Mouse (Mus musculus) embryonic stem cell, embryonic (primary cell): ENCODE data around the gene Agbl3.

ENCODE experiments used
- CTCF ChIA-PET, 4 experiments: fragments of 300-600 bp in 2 of 4; fragments of 350-600 bp in 2 of 4; sonication (Branson Sonifier 250); formaldehyde crosslinking; loops; one replicate each; lab custom pipeline; 2022; ENCODE audit warnings: inconsistent platforms in 2 of 4; lab: Charles Lee
- POLR2A ChIA-PET, 4 experiments: fragments of 300-600 bp in 2 of 4; fragments of 350-600 bp in 2 of 4; sonication (Branson Sonifier 250); formaldehyde crosslinking; loops; one replicate each; lab custom pipeline; 2022; ENCODE audit warnings: antibody characterized with exemption in 4 of 4, inconsistent platforms in 1 of 4; lab: Charles Lee

Gene Agbl3

DNA sequence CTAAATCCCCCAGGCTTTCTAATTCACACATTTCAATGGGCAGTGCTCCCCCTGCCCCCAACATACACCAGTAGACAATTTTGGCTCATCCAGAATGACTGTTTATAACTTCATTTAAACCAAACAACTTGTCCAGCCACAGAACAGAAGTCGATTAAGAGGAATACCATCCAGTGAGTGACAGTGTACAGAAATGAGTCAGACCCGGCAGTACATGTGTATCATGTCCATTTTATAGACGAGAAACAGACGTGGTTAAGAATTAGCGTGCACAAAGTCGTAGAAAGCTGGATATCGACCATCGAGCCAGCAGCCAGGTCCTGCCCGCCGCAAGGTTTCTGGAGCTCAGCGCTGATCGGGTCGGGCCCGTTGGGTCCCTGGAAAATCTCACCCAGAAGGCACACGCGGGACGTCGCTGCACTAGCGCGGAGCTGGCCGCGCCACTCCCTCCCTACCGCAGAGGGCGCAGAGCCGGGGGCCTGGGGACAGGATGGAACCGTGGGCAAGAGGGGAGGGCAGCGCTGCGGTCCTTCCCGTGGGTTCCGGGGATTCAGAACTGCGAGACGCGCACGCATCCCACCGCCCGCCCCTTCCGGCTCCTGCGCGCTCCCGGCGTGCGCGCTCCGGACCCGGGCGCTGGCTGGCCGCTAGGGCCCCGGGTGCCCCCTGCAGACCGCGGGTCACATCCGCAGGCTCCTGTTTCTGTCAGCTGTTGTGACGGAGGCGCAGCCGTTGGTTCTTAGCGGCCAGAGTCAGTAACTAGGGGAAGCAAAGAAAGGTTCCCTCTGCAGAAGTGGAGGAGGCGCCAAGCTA lies 97.5 kb downstream of the Agbl3 start, which contains the start of gene Cyren:
Gene Cyren, minus strand, starts transcription at position 552 of the 813 bp plus-strand sequence.
- ChIA-PET CTCF (interaction anchor here (0.7 to 3.9 kb wide), 17 partner anchors 9 to 531 kb away, joined by 3 to 17 read pairs (median 4); partner anchors contain the start of genes Agbl3 (in 1 of the 4) and Bpgm (in 1 of the 4)), POLR2A (interaction anchor here in 3 of 4 experiments (0.5 to 4.3 kb wide), 31 partner anchors 9 to 559 kb away, joined by 3 to 29 read pairs (median 4); partner anchors contain the start of genes Agbl3 (in 3 of the 3), Bpgm (in 1 of the 3), Stra8 (in 1 of the 3) and Tmem140 (in 1 of the 3))

DNA sequence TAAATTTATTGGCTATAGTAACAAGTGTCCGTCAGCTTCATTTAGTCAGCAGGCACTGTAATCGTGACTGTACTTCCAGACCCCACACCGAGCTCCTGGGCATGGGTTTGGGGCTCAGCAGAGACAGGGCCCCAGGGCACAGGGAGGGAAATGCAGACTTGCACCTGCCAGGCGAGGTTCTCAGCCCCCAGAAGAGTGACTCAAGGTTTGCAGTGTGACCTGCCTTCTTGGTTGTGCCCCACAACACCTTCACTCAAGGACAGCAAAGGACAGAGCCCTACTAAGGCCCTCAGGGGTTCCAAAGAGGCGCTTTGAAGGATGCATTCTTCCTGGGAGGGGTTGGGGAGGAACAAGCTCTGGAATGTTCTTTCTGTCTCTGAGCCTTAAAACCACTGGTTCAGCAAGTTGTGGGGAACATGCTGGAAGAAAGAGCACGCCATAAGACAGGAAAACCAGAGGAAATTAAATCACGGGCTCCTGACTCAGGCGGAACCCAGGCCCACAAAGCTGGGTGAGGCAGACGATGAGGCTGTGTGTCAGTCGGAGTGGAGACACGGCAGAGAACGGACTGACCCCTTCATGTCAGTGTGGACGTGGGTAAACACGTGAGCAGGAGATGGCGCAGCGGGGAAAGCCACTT lies 99.0 kb downstream of the Agbl3 start:
- CTCF ChIA-PET, result interaction anchor here (0.5 to 3.9 kb wide), 16 partner anchors 9 to 769 kb away, joined by 3 to 17 read pairs (median 4); partner anchors contain the start of genes Stra8 (in 1 of the 4) and Wdr91 (in 1 of the 4)
- POLR2A ChIA-PET, result interaction anchor here in 3 of 4 experiments (0.8 to 4.3 kb wide), 17 partner anchors 7 to 48 kb away, joined by 3 to 29 read pairs (median 4); partner anchors contain the start of genes Wdr91 (in 2 of the 3), Stra8 (in 1 of the 3) and Tmem140 (in 1 of the 3)

DNA sequence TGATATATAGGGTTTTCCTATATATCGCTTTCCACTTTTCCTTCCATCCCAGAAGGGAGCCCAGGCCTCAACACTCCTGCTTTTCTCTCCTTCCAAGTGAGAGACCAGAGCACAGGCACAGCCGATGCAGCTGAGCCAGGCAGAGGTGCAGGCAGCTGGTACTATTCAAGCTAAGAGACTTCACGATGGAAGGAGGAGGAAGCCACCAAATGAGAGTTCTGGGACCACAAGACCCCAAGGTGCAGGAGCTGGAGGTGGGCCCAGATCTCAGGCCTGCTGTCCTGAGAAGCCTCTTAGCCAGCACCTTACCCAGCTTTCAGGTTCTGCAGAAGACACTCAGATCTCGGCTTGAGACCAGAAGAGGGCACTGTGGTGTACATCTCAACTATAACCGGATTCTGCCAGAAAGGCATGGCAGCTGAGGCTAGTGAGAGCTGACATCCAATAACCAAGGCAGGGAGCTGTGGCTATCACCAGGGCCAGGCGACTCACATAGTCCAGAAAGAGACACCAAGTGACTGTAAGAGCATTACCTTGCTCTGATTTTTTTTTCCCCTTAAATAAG lies 99.8 kb downstream of the Agbl3 start:
- POLR2A ChIA-PET, result interaction anchor here in 2 of 4 experiments (0.9 to 4.3 kb wide), 7 partner anchors 9 to 34 kb away, joined by 3 to 29 read pairs (median 3); partner anchors contain the start of gene Wdr91 (in 1 of the 2)
- CTCF ChIA-PET, result interaction anchor here (0.6 to 3.9 kb wide), 13 partner anchors 9 to 586 kb away, joined by 3 to 17 read pairs (median 4); partner anchors contain the start of genes Stra8 (in 1 of the 4) and Wdr91 (in 1 of the 4)

DNA sequence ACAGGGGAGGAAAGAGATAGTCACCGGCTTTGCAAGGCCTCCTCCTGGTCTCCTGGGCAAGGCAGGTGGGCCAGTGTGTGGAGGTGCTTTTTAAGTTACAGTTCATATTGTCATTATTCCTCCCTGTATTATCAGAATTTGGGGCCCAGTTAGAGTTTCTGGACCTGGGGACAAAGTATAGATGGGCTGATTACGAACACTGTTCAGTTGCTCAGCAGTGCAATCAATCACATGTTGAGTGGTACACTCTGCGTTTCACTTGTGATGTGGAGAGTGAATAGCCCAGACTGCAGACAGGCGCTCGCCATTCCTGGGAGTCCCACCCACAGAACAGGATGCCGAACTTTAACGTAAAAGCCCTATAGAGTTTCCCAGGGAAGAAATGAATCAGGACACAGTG lies 104.5 kb downstream of the Agbl3 start:
- CTCF ChIA-PET, result no interaction called here
- POLR2A ChIA-PET, result interaction anchor here in 1 of 4 experiments (1.5 kb wide), 1 partner anchor 26 kb away, joined by 4 read pairs; the partner anchor contains the start of gene Wdr91

DNA sequence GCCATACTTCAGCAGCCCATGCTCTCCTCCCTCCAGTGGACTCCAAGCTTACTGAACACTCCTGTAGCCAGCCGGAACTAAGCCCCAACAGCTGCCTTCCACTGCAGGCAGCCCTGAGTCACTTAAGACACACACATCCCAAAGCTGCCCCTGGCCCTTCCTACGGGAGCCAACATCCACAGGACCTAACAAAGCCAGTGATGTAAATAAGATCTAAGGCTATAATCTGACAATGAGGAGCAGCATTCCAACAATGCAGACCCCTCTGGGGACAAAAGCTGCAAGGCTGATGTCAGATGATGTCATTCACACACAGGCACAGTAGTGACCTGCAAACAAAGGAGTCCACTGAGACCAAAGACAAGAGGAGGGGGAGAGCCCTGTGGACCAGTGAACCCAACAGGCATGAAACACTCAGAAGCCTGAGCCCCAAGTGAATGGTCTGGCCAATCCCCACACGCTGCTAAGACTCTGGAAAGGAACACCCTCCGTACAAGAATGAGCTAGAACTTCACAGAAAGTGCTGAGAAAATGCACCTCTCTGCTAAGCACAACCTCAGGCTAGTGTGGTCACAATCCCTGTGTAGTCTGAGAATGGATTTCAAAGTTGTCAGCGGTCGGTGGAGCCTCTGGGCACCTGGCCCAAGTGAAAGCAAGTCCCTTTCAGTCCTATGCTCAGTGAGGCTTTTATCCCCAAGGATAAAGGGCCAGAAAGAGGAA lies 107.1 kb downstream of the Agbl3 start:
- ChIA-PET CTCF (interaction anchor here in 3 of 4 experiments (0.5 to 1.2 kb wide), 4 partner anchors 9 to 541 kb away, joined by 3 to 7 read pairs (median 3); partner anchors contain the start of gene Cyren (in 1 of the 3)), POLR2A (interaction anchor here in 3 of 4 experiments (1.0 to 2.1 kb wide), 14 partner anchors 9 to 106 kb away, joined by 3 to 6 read pairs (median 4); partner anchors contain the start of genes Cyren (in 3 of the 3), Tmem140 (in 1 of the 3) and Wdr91 (in 1 of the 3))

DNA sequence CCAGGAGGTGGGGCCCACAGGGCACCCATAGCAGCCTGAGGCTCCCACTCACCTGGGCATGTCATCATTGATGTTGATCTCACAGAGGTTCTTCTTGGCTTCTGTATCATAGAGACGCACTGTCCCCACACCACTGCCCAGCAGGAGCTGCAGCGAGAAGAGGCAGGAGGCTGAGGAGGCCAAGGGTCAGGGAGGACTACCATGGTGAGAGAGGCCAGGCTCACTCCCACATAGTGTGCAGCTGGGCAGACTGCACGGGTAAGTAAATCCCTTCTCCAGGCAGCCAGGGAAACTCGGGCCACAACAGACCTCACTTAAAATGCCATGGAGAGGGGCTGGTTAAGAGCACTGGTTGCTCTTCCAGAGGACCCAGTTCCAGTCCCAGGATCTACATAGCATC lies 109.0 kb downstream of the Agbl3 start:
- POLR2A ChIA-PET, result interaction anchor here in 2 of 4 experiments (0.5 to 2.1 kb wide), 8 partner anchors 9 to 413 kb away, joined by 3 to 5 read pairs (median 3); partner anchors contain the start of genes Cyren (in 2 of the 2), Bpgm (in 1 of the 2) and Wdr91 (in 1 of the 2)
- CTCF ChIA-PET, result interaction anchor here in 1 of 4 experiments (1.0 to 1.7 kb wide), 2 partner anchors 9 to 11 kb away, joined by 3 to 4 read pairs; partner anchors contain the start of gene Cyren

DNA sequence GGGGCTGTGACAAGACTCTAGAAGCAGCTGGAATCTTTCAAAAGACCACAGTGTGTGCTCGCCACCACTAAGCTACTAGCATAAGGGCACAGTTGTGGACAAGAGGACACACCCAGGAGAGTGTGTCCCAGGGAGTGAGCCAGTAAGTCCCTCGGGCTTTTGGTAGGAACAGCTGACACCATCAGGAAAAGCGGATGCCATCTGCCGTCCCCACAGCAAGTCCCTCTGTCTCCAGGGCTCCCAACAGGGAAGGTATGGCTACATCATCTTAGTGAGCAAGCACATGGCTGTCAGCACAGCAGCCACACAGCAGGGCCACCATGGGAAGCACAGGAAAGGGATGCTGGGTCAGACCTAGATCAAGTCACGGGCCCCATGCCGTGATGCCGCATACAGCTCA lies 115.3 kb downstream of the Agbl3 start:
- POLR2A ChIA-PET, result interaction anchor here in 2 of 4 experiments (1.0 to 6.3 kb wide), 5 partner anchors 9 to 32 kb away, joined by 3 to 29 read pairs (median 4); partner anchors contain the start of genes Wdr91 (in 2 of the 2) and Cyren (in 1 of the 2)
- CTCF ChIA-PET, result interaction anchor here in 1 of 4 experiments (0.8 to 0.9 kb wide), 3 partner anchors 10 to 422 kb away, joined by 3 to 4 read pairs (median 3); no protein-coding TSS in a partner anchor

DNA sequence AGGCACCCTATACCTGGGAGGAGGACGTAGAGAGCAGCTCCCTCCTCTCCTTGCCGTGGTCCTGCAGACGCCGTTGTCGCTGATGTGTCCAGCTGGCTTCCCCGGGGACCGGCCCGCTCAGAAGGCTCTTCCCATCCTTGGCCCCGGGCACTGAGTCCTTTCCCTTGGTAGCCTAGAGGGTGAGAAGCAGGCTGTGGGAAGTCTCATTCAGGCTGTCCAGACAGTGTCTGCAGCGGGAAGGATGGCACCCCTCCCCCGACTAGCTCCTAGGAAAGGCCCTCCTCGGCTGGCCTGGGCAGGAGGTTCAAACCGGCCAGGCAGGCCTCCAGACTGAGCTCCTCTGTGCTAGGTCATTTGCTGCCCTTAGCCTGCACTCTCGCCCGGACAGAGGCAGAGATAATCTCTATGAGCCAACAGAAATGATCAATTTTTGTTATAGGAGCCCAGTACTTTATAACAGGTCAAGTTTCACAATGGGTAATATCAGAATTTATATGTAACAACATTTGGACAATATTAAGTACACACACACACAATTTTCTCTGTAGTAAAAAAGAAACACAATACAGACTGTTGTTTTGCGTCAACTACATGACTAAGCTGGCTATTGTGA lies 116.0 kb downstream of the Agbl3 start:
- CTCF ChIA-PET, result interaction anchor here in 1 of 4 experiments (0.8 to 0.9 kb wide), 2 partner anchors 9 to 422 kb away, joined by 3 to 4 read pairs; no protein-coding TSS in a partner anchor
- POLR2A ChIA-PET, result interaction anchor here in 2 of 4 experiments (0.6 to 1.2 kb wide), 3 partner anchors 9 to 56 kb away, joined by 3 to 5 read pairs (median 3); no protein-coding TSS in a partner anchor

DNA sequence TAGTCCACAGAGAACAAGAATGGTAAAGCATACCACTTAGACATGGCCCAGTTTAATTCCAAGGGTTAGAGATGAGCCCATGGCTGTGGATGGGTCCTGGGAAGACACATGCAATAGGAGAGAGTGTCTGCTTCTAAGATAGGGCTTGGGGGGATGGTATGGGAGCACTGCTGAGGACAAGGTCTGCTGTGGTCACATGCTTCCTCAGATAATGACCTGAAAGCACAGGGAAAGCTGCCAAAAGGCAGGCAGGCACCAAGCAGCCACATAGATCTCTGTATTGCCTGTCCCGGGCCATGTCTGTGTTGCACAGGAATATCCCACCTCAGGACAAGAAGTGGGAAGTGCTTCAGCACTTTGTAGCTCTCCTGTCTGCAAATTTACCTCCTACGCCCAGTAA lies 118.9 kb downstream of the Agbl3 start:
- CTCF ChIA-PET, result no interaction called here
- POLR2A ChIA-PET, result interaction anchor here in 1 of 4 experiments (1.2 to 1.4 kb wide), 2 partner anchors 9 to 20 kb away, joined by 3 read pairs; no protein-coding TSS in a partner anchor

DNA sequence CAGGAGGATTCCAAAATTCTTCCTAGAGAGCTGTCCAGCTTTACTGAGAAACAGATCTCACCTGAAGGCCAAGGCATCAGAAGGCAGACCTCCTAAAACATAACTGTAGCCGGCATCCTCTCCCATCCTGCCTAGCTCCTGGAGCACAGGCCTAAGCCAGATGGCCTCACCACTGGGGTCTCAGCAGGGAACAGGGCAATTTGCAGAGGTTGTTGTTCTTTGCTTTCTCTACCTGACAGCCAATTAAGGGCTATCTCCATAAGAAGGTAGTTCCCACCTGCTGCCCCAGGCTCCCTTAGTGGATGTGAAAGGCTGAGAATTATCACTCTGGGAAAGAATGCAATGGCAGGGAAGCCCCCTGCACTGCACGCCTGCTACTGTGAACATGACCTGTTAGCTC lies 120.8 kb downstream of the Agbl3 start:
- ChIA-PET POLR2A (interaction anchor here (0.6 to 2.2 kb wide), 6 partner anchors 8 to 112 kb away, joined by 3 to 7 read pairs (median 3); partner anchors contain the start of genes Cyren (in 1 of the 4), Stra8 (in 1 of the 4), Tmem140 (in 1 of the 4) and Wdr91 (in 1 of the 4)), CTCF (no interaction called here)

DNA sequence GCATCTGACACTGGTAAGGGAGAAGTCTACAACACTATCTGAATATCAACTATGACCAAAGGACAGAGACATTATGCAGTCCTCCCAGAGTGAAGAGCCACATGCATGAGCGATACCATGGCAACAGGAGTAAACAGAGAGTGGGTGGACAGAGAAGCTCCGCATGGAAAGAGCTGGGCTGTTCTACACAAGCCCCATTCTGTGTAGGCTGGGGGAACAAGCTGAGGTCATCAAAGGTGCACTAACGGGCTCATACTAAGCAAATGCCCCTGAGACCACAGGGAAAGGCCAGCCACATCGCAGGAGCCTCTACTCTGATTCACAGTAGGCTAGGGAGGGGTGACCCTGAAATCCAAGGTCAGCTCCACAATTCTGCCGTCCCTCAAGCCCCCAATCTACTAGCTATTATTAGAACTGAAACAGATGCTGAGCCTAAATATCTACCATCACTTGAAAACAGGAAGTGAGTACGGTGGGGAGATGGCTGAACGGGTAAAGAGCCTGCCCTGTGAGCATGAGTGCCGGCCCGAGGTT lies 121.7 kb downstream of the Agbl3 start:
- ChIA-PET CTCF (interaction anchor here in 1 of 4 experiments (1.1 kb wide), 1 partner anchor 24 kb away, joined by 3 read pairs; the partner anchor contains the start of gene Cyren), POLR2A (interaction anchor here in 3 of 4 experiments (0.8 to 2.2 kb wide), 8 partner anchors 9 to 427 kb away, joined by 3 to 7 read pairs (median 4); partner anchors contain the start of genes Wdr91 (in 2 of the 3), Bpgm (in 1 of the 3) and Cyren (in 1 of the 3))

DNA sequence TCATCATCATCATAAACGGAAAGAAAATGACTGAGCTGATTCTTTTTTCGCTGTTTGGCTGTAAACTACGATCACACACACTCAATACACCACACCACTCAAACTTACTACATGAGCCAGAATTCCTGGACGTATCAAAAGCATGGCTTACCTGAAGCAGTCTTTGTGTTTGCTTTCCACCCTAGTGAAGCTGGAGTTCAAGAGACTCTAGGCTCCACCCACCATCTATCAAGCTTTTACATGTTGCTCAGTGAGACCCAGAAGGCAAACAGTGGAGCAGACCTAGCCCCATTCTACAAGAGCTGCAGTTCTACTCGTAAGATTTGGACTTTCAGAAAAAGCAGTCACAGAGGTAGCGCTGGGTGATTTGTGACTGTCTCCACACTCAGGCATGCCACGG lies 122.3 kb downstream of the Agbl3 start:
- ChIA-PET CTCF (interaction anchor here in 1 of 4 experiments (1.1 kb wide), 1 partner anchor 25 kb away, joined by 3 read pairs; the partner anchor contains the start of gene Cyren), POLR2A (interaction anchor here in 3 of 4 experiments (0.8 to 2.2 kb wide), 5 partner anchors 8 to 44 kb away, joined by 3 to 7 read pairs (median 3); partner anchors contain the start of gene Wdr91 (in 2 of the 3))

DNA sequence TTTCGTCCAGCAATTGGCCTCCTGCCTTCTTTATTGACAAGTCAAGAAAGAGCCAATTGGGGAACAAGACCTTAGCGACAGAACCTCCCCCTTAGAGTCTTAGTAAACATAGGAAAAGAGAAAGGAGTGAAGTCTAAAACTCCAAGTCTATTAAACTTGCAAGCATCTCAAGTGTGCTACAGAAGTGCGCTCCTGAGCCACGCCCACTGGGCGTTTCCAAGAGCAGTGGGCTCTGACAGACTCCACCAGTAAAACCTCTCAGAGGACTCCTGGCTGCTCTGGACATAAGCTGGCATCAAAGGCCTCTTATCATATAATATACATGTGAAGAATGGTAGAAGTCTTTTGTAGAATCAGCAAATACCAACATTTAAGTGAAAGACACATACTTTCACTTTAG lies 123.2 kb downstream of the Agbl3 start:
- POLR2A ChIA-PET, result no interaction called here
- CTCF ChIA-PET, result no interaction called here

DNA sequence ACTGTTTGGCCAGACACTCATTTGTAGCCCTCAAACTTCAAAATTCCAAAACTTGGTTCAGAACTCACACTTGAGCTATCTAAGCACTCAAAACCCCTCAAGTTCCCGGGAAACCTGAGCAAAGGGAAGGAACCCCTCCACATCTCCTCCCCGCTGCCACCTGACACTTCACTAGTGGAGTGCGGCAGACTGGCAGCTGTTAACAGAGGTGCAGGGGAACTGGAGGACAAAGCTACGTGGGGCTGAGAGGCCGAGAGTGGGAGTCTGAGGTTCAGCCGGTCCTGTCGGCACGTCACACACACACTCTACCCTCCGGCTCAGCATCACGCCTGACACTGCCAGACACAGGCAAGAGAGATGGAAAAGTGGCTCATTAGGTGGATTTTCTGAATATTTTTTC lies 123.6 kb downstream of the Agbl3 start:
- POLR2A ChIA-PET, result interaction anchor here in 1 of 4 experiments (0.5 kb wide), 1 partner anchor 347 kb away, joined by 3 read pairs; no protein-coding TSS in a partner anchor
- CTCF ChIA-PET, result no interaction called here

DNA sequence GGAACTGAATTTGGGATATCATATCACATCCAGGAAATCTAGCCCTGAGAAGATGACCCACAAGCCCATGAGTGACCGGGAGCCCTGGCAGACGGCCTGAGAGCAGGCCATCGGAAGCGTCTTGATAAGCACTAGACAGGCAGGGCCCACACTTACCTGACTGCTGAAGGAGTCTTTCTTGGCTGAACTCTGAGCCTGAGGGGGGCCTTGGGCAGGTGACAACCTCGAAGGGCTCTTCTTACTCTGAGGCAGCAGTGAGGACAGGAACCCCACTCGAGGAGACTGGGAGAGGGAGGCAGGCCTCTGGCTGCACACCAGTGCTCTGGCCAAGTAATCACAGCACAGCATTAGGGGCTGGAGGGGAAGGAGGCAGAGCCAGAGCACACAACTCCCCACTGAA lies 124.1 kb downstream of the Agbl3 start:
- CTCF ChIA-PET, result no interaction called here
- POLR2A ChIA-PET, result interaction anchor here in 1 of 4 experiments (0.5 to 2.2 kb wide), 2 partner anchors 15 to 347 kb away, joined by 3 to 5 read pairs; partner anchors contain the start of gene Stra8
